Mouse (Mus musculus) MEL (cell line): ENCODE data around the gene Hoxd13.

ENCODE experiments used
- CTCF ChIP-seq, 3 experiments: IDR thresholded peaks in 2 of 3; conservative IDR thresholded peaks in 1 of 3; 2 replicates each; pipeline ENCODE4 v1.5.1; 2011 to 2012; ENCODE audit warnings: low read length in 3 of 3, low read depth in 2 of 3, mild to moderate bottlenecking in 2 of 3, improper control_type of control experiment in 1 of 3, inconsistent platforms in 1 of 3, mixed read lengths in 1 of 3, moderate library complexity in 1 of 3; ENCODE audit not compliant: control insufficient read depth in 1 of 3, insufficient read depth in 1 of 3, poor library complexity in 1 of 3, severe bottlenecking in 1 of 3
- EP300 ChIP-seq, 2 experiments: IDR thresholded peaks; 2 replicates each; pipeline ENCODE4 v1.6.1; 2011; ENCODE audit warnings: improper control_type of control experiment in 2 of 2, low read length in 2 of 2, low read depth in 1 of 2, mild to moderate bottlenecking in 1 of 2
- KAT2A ChIP-seq: conservative IDR thresholded peaks from 2 replicates; pipeline ENCODE4 v1.6.1; 2012; ENCODE audit warnings: low read depth, low read length, improper control_type of control experiment, inconsistent platforms
- POLR2A ChIP-seq, 2 experiments: IDR thresholded peaks; 2 replicates each; pipeline ENCODE4 v1.6.1; 2011 to 2012; ENCODE audit warnings: low read length in 2 of 2, mild to moderate bottlenecking in 2 of 2, control low read depth in 1 of 2, improper control_type of control experiment in 1 of 2, low read depth in 1 of 2, moderate library complexity in 1 of 2; ENCODE audit not compliant: control insufficient read depth in 1 of 2, insufficient read depth in 1 of 2, poor library complexity in 1 of 2

DNA sequence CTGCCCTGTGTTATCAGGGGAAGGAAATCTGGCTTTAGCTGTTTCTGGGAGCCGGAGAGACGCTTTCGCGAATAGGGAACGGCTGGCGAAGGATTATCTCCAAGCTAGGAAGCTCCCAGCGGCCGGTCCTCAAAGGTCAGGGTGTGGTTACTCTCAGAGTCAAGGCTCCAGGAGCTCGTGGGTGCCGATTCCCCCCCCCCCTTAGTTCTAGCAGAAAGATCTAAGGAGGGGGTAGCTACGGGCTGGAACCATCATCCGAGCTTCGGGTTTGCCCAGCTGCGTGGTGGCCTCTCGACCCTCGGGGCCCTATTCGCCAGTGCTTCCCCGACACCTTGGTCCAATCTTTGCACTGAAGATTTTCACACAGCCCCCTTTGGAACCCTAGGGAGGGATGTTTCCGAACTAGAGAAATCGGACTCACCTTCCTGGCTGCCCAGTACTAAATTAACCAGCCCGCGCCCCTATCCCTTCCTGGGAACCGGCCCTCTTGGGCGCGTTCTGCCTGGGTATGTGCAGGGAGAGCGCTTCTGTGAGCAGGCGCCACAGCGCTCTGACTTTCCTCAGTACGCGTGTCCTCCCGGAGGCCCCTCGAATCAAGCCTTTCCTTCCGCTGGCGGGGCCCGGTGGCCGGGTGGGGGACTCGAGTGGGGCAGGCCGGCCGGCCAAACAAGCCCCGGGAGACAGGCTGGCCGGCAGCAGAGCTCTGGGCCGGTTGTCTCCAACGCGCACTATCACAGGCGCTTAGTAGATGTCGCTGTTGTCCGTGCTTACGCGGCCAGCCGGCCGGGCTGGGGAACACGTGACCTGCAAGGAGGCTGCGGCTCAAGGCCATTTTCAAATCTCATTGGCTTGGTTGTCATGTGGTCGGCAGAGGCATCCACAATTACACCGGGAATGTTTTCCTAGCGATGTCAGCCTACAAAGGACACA is 23.2 kb downstream of the Hoxd13 start, which contains the start of gene Hoxd10:
- no peak for TF ChIP-seq CTCF (IDR thresholded peaks at IDR 0.05 in 2 of 3, conservative IDR thresholded peaks at IDR 0.05 in 1 of 3; ENCODE audit: control insufficient read depth in 1 of 3, insufficient read depth in 1 of 3, low read depth in 2 of 3, low read length in 3 of 3, poor library complexity in 1 of 3, severe bottlenecking in 1 of 3)
- no peak for TF ChIP-seq EP300 (IDR thresholded peaks at IDR 0.05; ENCODE audit: low read depth in 1 of 2, low read length in 2 of 2)
- no peak for TF ChIP-seq POLR2A (IDR thresholded peaks at IDR 0.05; ENCODE audit: control insufficient read depth in 1 of 2, insufficient read depth in 1 of 2, low read depth in 1 of 2, low read length in 2 of 2, poor library complexity in 1 of 2)
- no peak for TF ChIP-seq KAT2A
